Mouse (Mus musculus) myocyte (in vitro differentiated cells): ENCODE results near the gene Bcl2.

Source experiments
- CEBPB ChIP-seq: IDR thresholded peaks from 2 replicates; pipeline ENCODE4 v1.6.1; 2011; ENCODE audit warnings: mild to moderate bottlenecking, moderate library complexity; ENCODE audit not compliant: poor library complexity, insufficient read depth, severe bottlenecking
- E2F4 ChIP-seq: IDR thresholded peaks from one replicate; pipeline ENCODE4 v1.6.1; 2011; ENCODE audit warnings: mild to moderate bottlenecking, control low read depth, moderate library complexity; ENCODE audit not compliant: insufficient read depth
- MAX ChIP-seq: IDR thresholded peaks from one replicate; pipeline ENCODE4 v1.6.1; 2011; ENCODE audit warnings: low read depth, mild to moderate bottlenecking, control low read depth
- MYOD1 ChIP-seq, 3 experiments: IDR thresholded peaks; one replicate each; pipeline ENCODE4 v1.6.1; 2011; ENCODE audit warnings: control low read depth in 2 of 3, low read depth in 2 of 3, mild to moderate bottlenecking in 2 of 3, moderate library complexity in 1 of 3; ENCODE audit not compliant: insufficient read length in 2 of 3, control insufficient read depth in 1 of 3
- MYOG ChIP-seq, 3 experiments: IDR thresholded peaks; one replicate each; pipeline ENCODE4 v1.6.1; 2011; ENCODE audit warnings: control low read depth in 2 of 3, low read depth in 2 of 3, mild to moderate bottlenecking in 2 of 3; ENCODE audit not compliant: insufficient read length in 2 of 3, control insufficient read depth in 1 of 3, insufficient read depth in 1 of 3
- POLR2A ChIP-seq: IDR thresholded peaks from one replicate; pipeline ENCODE4 v1.6.1; 2011; ENCODE audit warnings: low read depth, mild to moderate bottlenecking, control low read depth, moderate library complexity; ENCODE audit not compliant: insufficient read length
- REST ChIP-seq: IDR thresholded peaks from one replicate; pipeline ENCODE4 v1.6.1; 2011; ENCODE audit warnings: mild to moderate bottlenecking, control low read depth, moderate library complexity; ENCODE audit not compliant: insufficient read depth, insufficient read length
- SRF ChIP-seq: IDR thresholded peaks from one replicate; pipeline ENCODE4 v1.6.1; 2011; ENCODE audit warnings: low read depth; ENCODE audit not compliant: control insufficient read depth, insufficient read length
- USF1 ChIP-seq: IDR thresholded peaks from one replicate; pipeline ENCODE4 v1.6.1; 2011; ENCODE audit warnings: low read depth, mild to moderate bottlenecking, control low read depth, moderate library complexity

DNA sequence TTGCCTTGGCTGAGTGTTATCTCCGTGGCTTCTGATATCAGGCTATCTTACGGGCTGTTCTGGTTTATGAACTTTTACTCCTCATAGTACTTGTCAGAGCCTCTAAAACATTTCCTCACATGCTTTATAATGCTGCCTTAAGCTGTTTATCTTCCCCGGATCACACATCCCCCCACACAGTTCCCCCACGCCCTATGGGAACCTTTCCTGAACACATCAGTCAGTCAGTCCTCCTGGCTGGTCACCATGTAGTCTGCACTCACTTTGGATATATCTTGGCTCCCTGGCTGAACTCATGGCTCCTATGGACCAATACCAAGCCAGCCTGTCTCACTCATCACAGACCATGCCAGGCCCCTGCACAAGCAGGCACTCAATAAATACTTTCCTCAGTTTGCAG is 42.6 kb upstream of the Bcl2 start:
- TF ChIP-seq MYOG (IDR thresholded peaks at IDR 0.05; ENCODE audit: control insufficient read depth in 1 of 3, insufficient read depth in 1 of 3, insufficient read length in 2 of 3, low read depth in 2 of 3) = no peak
- TF ChIP-seq CEBPB = no peak
- TF ChIP-seq POLR2A = no peak
- no peak for TF ChIP-seq SRF
- TF ChIP-seq E2F4 = no peak
- TF ChIP-seq MAX = no peak
- TF ChIP-seq REST = no peak
- no peak for TF ChIP-seq USF1
- no peak for TF ChIP-seq MYOD1 (IDR thresholded peaks at IDR 0.05; ENCODE audit: control insufficient read depth in 1 of 3, insufficient read length in 2 of 3, low read depth in 2 of 3)
